Mouse (Mus musculus) midbrain, embryonic 16.5 days (tissue): ENCODE results near the gene Sowahb. TPM values are rescaled to one million over a fixed set of nuclear protein-coding genes. Genes with fewer than 3 reads are reported as not detected.

Experiments
- ATAC-seq: fragments of 200-750 bp; cut with Nextera tagmentation; 2 replicates; pipeline ENCODE4 v1.8.0; 2017; ENCODE audit warnings: moderate TSS enrichment
- H3K27ac ChIP-seq: fragments of 300-500 bp; sonication (generic); 2 replicates; pipeline ENCODE4 v1.5.1; 2014; ENCODE audit warnings: mild to moderate bottlenecking, low read length, mixed read lengths
- H3K27me3 ChIP-seq: fragments of 300-500 bp; sonication (generic); 2 replicates; pipeline ENCODE4 v1.6.1; 2014; ENCODE audit warnings: low read depth, low read length, mixed read lengths; ENCODE audit not compliant: control insufficient read depth, insufficient read depth
- H3K36me3 ChIP-seq: fragments of 300-500 bp; sonication (generic); 2 replicates; pipeline ENCODE4 v1.6.1; 2014; ENCODE audit warnings: mild to moderate bottlenecking, low read length, moderate library complexity, mixed read lengths; ENCODE audit not compliant: control insufficient read depth, insufficient read depth
- H3K4me1 ChIP-seq: fragments of 300-500 bp; sonication (generic); 2 replicates; pipeline ENCODE4 v1.6.1; 2014; ENCODE audit warnings: mild to moderate bottlenecking, low read length, mixed read lengths; ENCODE audit not compliant: control insufficient read depth, insufficient read depth
- H3K4me2 ChIP-seq: fragments of 300-500 bp; sonication (generic); 2 replicates; pipeline ENCODE4 v1.6.1; 2014; ENCODE audit warnings: mild to moderate bottlenecking, low read length, mixed read lengths
- H3K4me3 ChIP-seq: fragments of 300-500 bp; sonication (generic); 2 replicates; pipeline ENCODE4 v1.5.1; 2014; ENCODE audit warnings: low read depth, mild to moderate bottlenecking, low read length, moderate library complexity, mixed read lengths
- H3K9ac ChIP-seq: fragments of 300-500 bp; sonication (generic); 2 replicates; pipeline ENCODE4 v1.6.1; 2014; ENCODE audit warnings: low read depth, low read length, mixed read lengths
- H3K9me3 ChIP-seq: fragments of 300-500 bp; sonication (generic); replicated peaks from 2 replicates; pipeline ENCODE4 v1.6.1; 2014; ENCODE audit warnings: mild to moderate bottlenecking, low read length, mixed read lengths; ENCODE audit not compliant: control insufficient read depth, poor library complexity, severe bottlenecking
- WGBS: fragments of 180-500 bp; shearing (Covaris S2); extraction: QIAGEN DNeasy Blood & Tissue Kit; methylation state at CpG from one replicate; pipeline ENCODE4 v1.1.7; 2014; 5-methylcytosine and 5-hydroxymethylcytosine counted together
- polyA plus RNA-seq: library from polyadenylated mRNA; unstranded; fragments of >200 nt; fragmentation: Nextera tagmentation; extraction: Ambion mirVana; gene quantifications from 2 replicates; pipeline ENCODE4 v1.2.1, GENCODE M21; 2015

Gene Sowahb
- polyA plus RNA-seq, 1 experiment from 2014 or later: not detected

DNA sequence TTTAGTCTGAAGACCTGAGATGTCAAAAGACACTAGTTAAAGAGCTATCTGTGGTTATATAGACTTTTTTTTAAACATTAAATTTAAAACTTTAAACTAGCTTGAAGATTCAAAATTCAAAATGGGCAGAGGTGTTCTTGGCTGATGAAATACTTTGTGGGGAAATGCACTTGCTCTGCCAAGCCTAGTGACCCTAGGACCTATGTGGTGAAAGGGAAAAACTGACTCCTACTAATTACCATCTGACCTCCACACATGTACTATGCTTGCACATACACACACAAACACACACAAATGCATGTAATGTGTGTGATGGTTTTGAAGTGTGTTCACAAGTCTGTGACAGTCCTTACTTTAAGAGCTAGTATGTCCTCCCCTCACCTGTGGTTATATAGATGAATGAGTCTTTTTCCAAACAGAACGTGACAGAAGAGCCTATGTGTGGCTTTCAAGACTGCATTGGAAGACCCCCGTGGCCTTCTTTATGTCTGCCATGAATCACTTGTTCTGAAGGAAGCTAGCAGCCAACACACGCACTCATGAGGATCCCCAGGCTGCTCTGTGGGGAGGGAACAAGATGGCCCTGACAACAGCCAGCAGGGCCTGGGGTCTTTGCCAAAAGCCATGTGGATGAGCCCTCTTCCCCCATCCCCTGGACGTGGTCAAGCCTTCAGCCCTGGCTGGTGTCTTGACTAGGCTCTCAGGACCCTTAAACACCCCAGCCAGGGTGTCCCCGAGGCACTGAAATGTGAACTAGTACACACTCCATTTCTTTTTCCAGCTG, 11.5 kb downstream of the Sowahb start:
- Histone ChIP-seq H3K9me3 (no peaks in the 10 kb centered on the region), H3K36me3 (no peaks in the 10 kb centered on the region), H3K4me2 (no peak overlapping the region), H3K9ac (no peak overlapping the region), H3K27ac (no peak overlapping the region), H3K4me3 (no peak overlapping the region), H3K27me3 (no peaks in the 10 kb centered on the region), H3K4me1 (no peaks in the 10 kb centered on the region)
- WGBS: 80% methylated on average over 5 of the region's 5 CpGs
- ATAC-seq: no peak

DNA sequence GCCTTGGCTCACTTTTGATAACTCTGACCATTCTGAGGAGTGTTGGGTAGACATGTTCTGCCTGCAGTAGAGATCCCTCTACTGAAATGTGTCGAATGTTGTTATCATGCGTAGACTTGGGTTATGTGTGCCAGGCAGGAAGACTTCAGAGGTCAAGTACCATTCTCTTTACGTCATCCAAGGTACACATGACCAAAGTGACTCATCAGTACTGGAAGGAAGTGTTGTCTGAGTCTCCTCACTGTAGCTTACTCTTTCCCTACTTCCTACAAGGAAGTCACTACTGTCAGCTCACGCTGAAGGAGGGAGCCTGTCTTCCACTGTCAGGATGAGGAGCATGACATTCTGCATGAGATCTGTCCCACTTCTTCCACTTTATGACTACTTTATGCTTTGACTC, 12.2 kb downstream of the Sowahb start:
- no peaks in the 10 kb centered on the region for H3K27me3 ChIP-seq
- no peak overlapping the region for H3K4me2 ChIP-seq
- no peak overlapping the region for H3K4me3 ChIP-seq
- WGBS: 95% methylated on average over 4 of the region's 4 CpGs
- H3K4me1 ChIP-seq: no peaks in the 10 kb centered on the region
- H3K9me3 ChIP-seq: no peaks in the 10 kb centered on the region
- H3K9ac ChIP-seq: no peak overlapping the region
- H3K36me3 ChIP-seq: no peaks in the 10 kb centered on the region
- ATAC-seq: no peak
- H3K27ac ChIP-seq: no peak overlapping the region

DNA sequence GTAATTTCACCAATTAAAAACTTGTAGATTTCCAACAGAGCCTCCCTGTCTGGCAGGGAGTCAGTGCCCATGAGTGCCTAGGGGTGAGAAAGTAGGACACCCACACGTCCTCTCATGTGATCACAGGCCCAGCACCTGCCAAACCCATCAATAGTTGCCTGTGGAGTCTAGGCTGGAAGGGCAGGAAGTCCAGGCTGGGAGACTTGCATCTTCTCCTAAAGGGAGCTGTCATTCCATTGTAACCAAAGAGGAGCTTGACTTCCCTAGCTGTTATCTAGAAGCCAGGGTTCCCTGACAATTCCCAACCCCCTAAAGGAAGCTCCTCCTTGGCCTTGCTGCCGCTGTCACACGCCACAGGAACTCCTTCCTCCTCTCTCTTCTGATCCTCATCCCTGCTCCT, 14.0 kb downstream of the Sowahb start:
- no peaks in the 10 kb centered on the region for H3K9me3 ChIP-seq
- WGBS: 41% methylated on average over 3 of the region's 3 CpGs
- no peaks in the 10 kb centered on the region for H3K4me1 ChIP-seq
- no peaks in the 10 kb centered on the region for H3K36me3 ChIP-seq
- ATAC-seq: no peak
- H3K4me3 ChIP-seq: no peak overlapping the region
- no peak overlapping the region for H3K9ac ChIP-seq
- H3K27ac ChIP-seq: no peak overlapping the region
- H3K27me3 ChIP-seq: no peaks in the 10 kb centered on the region
- H3K4me2 ChIP-seq: no peak overlapping the region

DNA sequence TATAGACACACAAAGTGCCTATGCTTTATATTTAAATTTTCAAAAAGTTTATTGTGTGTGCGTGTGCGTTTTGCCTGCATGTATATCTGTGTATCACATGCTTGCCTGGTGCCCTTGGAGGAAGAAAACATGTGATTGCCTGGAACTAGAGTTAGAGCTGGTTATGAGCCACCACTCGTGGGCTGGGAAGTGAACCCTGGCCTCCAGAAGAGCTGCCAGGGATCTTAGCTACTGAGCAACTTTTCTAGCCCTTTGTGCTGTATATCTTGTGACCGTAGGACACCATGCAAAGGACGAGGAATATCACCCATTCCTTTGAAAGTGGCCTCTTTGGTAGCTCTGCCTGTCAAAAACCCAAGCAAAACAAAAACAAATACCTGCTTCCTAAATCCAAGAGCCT, 14.4 kb downstream of the Sowahb start:
- no peak for ATAC-seq
- H3K4me2 ChIP-seq: no peak overlapping the region
- H3K9me3 ChIP-seq: no peaks in the 10 kb centered on the region
- 85% methylated on average over 5 of the region's 5 CpGs for WGBS
- H3K36me3 ChIP-seq: no peaks in the 10 kb centered on the region
- H3K4me3 ChIP-seq: no peak overlapping the region
- H3K9ac ChIP-seq: no peak overlapping the region
- H3K27ac ChIP-seq: no peak overlapping the region
- no peaks in the 10 kb centered on the region for H3K27me3 ChIP-seq
- no peaks in the 10 kb centered on the region for H3K4me1 ChIP-seq

DNA sequence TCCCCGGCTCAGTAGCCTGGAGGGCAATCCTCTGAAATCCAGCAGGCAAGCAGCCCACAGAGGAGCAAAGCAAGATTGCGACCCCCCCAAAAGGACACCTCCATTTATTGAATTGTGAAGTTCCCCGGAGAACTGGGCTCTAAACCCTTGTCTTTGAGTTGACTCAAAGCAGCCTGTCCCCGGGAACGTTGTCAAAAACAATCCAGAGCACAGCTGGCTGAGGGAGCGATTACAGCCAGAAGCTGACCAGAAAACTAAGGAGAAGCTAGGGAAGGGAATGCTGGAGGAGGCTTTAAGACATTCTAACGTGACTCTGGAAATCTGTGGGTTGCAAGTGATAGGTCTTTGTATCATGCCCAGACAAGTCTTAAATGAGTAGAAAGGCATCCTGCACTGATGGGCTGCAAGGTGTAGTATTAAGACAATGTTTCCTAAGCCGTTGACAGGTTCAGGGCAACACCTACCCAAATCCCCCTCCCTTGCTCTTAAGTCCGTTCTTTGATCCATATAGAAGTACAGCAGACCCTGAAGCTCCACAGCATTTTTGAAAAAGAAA, 17.6 kb downstream of the Sowahb start:
- no peaks in the 10 kb centered on the region for H3K27me3 ChIP-seq
- H3K9ac ChIP-seq: no peak overlapping the region
- no peak overlapping the region for H3K27ac ChIP-seq
- no peaks in the 10 kb centered on the region for H3K4me1 ChIP-seq
- H3K36me3 ChIP-seq: no peaks in the 10 kb centered on the region
- no peak for ATAC-seq
- no peak overlapping the region for H3K4me2 ChIP-seq
- WGBS: 52% methylated on average over 9 of the region's 9 CpGs
- H3K9me3 ChIP-seq: no peaks in the 10 kb centered on the region
- H3K4me3 ChIP-seq: no peak overlapping the region

DNA sequence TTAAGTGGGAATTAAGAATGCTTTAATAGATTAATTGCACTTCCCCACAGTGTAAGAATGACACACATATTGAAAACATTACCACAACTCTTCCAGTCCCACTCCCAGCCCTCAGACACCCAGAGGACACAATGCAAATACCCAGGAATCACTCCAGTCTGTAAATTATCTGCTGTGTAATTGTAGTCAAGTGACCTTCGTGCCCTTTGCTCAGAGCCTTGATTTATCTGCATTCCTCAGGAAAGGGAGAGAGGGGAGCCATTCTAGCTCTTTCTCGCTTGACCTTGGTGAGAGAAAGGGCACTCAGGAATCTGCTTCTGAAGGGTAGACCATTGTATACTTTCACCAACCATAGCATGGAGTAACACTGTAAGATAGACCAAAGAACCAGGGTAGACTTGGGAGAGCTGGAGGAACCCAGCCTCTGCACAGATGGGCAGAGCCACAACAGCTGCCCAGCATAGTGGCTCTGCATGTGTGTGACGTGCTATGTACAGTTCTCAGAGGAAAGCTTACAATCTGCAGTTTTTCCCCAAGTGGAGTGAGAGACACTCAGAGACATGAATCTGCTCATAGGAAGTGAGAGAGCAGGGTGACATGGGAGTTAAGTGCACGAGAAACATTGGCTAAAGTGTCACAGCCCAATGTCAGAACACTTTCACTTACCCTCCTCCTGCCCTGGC, 18.2 kb downstream of the Sowahb start:
- no peaks in the 10 kb centered on the region for H3K9me3 ChIP-seq
- H3K9ac ChIP-seq: no peak overlapping the region
- H3K36me3 ChIP-seq: no peaks in the 10 kb centered on the region
- H3K4me2 ChIP-seq: no peak overlapping the region
- H3K4me1 ChIP-seq: no peaks in the 10 kb centered on the region
- no peak overlapping the region for H3K27ac ChIP-seq
- no peaks in the 10 kb centered on the region for H3K27me3 ChIP-seq
- ATAC-seq: no peak
- no peak overlapping the region for H3K4me3 ChIP-seq
- 61% methylated on average over 4 of the region's 4 CpGs for WGBS

DNA sequence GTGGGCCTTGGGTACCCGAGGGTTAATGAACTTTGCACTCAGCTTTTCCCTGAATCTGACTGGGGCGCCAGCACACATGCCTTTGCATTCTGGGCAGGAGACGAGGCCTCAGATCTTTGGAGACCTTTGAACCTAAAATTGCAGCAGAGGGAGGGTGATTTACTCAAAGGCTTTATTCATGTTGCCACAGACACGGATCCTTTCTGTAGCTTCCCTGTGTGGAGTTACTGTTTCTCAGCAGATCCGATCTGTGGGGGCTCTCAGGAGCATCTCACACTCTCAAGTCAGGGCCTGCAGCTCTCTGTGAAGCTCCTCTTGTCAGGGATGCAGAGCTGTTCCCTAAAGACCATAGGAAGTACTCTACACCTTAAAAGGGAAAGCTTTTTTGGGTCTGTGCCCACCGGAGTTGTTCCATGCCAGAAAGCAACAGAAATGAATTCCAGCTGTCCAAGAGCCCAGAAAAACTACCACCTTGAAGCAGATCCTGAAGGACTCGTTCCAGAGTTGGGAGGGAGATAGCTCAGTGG, 20.0 kb downstream of the Sowahb start:
- H3K4me3 ChIP-seq: no peak overlapping the region
- WGBS: 33% methylated on average over 7 of the region's 7 CpGs
- no peak for ATAC-seq
- no peak overlapping the region for H3K27ac ChIP-seq
- H3K4me1 ChIP-seq: no peaks in the 10 kb centered on the region
- H3K4me2 ChIP-seq: no peak overlapping the region
- H3K27me3 ChIP-seq: no peaks in the 10 kb centered on the region
- H3K9ac ChIP-seq: no peak overlapping the region
- no peaks in the 10 kb centered on the region for H3K9me3 ChIP-seq
- no peaks in the 10 kb centered on the region for H3K36me3 ChIP-seq

DNA sequence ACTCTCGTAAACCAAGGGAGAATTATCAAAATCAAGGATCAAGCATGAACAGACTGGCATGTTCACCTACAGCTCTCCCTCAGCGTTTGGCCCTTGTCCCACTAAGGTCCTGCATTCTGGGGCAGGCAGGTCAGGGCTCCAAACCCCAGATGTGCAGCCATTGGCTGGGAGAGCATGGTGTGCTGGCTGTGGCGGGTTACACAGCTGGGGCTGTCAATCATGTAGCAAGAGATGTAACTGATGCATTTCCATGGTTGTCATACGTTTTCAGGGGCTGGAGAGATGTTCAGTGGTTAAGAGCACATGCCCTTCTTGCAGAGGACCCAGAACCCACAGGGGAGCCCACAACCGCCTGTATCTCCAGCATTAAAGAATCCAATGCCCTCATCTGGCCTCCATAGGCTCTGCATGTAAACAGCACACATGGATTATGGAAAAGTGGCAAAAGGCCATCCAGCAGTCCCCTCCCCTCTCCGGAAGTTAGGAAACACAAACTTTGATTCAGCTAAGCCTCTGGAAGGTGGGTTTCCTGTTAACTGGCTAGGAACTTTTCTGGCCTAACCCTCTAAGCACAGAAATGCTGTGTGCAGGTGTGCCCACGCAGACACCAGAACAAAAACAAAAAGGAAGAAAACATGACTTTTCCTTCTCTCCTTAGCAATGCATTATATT, 22.6 kb downstream of the Sowahb start:
- Histone ChIP-seq H3K9ac (no peak overlapping the region), H3K4me3 (no peak overlapping the region), H3K36me3 (no peaks in the 10 kb centered on the region), H3K27ac (no peak overlapping the region), H3K4me2 (no peak overlapping the region), H3K4me1 (no peaks in the 10 kb centered on the region), H3K9me3 (no peaks in the 10 kb centered on the region), H3K27me3 (no peaks in the 10 kb centered on the region)
- ATAC-seq: no peak
- 59% methylated on average over 7 of the region's 7 CpGs for WGBS
